Mouse (Mus musculus) thymus, postnatal 25 days (tissue): ENCODE measurements around the gene Acap2.

ENCODE experiments used
- DNase-seq: peaks from one replicate; pipeline ENCODE4 v3.0.0; 2022

Acap2 gene

DNA sequence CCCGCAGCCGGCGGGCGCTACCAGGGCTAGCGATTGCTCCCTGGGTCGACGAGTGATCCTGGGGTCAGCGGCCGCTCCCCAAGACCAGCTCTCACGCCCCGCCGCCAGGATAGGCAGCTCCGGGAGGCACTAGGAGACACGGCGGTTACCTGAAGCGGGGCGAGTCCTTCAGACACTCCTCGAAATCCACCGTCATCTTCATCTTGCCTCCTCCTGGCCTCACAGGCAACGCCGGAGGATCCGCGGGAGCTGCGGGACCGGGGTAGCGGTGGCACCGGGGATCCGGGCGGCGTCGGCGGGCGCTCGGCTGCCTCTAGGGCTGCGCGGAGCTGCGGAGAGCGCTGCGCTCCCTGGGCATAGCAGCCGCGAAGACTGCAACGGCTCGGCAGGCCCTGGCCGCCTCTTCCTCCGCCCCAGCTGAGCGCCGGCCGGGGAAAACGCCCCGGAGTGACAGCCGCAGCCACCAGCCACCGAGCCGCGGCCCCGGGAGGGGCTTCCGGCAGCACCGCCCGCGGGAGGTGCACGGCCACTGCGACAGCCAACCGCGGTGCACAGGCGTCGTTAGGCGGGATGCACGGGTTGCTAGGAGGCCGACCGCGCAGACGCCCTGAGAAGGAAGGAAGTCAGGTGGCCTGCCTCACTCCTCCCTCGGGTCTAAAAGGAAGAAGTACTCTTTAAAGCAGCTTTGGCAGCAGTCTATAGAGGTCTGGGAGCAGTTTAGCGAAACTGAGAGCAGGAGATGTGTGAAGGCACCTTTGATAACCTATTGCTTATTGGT, at the start of gene Acap2:
Gene Acap2, minus strand, starts transcription at position 456 of the 778 bp plus-strand sequence.
- DNase-seq, result peak; percentile 98

DNA sequence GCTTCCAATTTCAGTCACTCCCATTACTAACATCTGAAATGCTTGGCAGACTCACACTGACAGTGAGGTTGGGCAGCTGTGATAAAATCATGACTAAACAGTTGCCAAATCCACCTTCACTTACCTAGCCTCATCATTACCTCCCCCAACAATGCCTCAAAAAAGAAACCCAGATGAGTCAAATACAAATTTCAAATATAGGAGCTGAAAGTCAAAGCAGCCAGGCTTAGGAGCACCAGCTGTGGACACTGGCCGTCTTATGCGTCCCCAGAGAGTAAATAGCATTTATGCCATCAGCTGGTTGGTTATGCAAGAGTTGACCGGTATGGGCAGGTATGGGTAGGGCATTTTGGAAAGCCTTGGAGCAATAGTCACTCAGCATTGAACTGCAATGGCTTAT, 48.4 kb upstream of the Acap2 start:
- no peak for DNase-seq

DNA sequence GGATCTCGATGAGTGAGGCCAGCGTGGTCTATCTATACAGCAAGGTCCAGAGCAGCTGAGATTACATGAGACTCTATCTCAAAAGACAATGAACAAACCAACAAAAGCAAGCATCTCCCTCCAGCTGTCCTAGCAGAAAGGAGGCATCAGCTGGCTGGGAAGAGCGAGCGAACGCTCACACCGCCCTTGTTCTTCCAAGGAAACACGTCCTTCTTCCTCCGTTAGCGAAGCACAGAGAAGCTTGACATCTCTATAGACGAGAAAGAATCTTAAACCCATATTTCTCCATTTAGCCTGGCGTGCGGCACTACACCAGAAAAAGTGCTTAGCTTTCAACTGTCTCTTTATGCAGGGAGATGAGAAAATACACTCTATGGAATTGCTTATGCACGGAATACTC, 47.7 kb upstream of the Acap2 start:
- DNase-seq, result no peak

DNA sequence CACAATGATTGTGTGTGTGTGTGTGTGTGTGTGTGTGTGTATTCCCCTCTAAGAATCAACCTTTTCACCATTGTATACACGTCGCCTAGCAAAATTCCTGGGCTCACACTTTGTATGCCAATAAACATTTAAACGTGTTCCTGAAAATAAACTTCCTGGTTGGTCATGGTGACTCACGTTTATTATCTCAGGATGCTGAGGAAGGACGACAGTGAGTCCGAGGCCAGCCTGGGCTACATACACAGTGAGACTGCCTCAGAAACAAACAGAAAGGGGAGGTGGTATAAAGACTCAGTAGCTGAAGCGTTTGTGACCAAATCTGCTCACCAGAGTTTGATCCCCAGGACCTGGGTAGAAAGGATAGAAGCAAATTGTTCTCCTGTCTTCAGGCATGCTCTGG, 46.4 kb upstream of the Acap2 start:
- DNase-seq, result no peak

DNA sequence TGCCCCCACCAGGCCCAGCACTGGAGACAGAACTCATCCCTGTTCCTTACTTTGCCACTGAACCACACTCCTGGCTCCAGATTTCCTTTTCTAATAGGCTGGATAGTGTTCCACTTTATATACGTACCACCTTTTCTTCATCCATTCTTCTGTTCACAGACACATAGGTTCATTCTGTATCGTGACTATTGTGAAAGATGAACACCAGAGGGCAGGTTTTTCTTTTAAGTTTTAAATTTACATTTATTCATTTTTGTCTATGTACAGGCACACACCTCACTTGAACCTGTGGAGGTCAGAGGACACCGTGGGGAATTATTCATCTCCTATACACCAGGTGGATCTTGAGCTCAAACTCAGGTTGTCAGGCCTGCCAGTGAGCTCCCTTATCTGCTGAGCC, 43.0 kb upstream of the Acap2 start:
- DNase-seq, result no peak

DNA sequence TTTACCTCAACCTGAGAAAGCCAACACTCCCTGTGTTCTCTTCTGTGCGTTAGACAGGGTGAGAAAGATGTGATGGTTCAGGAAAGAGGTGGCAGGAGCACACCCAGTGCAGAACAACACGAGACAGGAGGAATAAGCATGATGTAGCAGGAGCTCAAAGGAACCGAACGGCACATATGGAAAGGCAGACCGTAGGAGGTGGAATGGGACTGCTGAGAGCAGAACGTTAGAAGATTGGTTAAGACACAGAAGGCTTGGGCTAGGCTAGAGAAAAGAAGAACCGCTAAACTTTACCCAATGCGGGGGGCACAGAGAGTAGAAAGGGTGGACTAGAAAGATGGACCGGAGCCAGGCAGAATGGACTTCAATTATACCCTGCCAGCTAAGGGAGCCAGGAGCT, 40.4 kb upstream of the Acap2 start:
- no peak for DNase-seq

DNA sequence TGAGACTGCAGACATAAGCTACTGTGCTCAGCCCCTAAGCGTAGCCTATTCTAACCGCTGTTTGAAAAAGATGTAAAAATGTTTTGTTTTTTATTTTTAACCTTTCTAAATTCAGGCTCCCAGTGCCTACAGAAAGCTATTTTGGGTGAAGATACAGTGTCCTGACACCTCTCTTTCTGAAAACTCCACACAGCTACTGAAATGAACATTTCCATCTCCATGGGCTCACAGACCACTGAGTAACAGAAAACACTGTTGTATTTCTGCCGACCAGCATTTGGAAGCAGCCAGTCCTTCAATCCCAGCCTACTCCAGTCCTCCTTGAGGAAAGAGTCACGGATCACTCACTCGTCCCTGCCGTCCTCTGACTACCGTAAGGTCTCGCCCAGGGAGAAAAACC, 39.5 kb upstream of the Acap2 start:
- DNase-seq, result no peak

DNA sequence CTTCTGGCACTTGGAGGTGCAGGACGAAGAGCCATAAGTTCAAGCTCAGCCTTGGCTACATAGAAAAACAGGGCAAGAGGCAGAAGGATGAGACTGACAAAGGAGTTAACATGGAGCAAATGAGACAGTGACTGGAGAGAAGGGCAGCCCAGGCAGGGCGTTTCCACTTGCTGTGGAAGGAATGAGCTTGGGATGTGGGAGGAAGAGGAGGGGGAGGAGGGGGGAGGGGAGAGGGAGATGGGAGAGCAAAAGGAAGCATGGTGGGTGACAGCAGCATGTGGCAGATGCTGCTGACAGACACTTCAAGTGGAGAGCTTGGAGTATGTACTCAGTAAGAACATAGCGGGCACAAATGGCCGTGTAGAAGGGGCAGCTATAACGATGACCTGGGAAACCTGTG, 37.2 kb upstream of the Acap2 start:
- DNase-seq, result no peak

DNA sequence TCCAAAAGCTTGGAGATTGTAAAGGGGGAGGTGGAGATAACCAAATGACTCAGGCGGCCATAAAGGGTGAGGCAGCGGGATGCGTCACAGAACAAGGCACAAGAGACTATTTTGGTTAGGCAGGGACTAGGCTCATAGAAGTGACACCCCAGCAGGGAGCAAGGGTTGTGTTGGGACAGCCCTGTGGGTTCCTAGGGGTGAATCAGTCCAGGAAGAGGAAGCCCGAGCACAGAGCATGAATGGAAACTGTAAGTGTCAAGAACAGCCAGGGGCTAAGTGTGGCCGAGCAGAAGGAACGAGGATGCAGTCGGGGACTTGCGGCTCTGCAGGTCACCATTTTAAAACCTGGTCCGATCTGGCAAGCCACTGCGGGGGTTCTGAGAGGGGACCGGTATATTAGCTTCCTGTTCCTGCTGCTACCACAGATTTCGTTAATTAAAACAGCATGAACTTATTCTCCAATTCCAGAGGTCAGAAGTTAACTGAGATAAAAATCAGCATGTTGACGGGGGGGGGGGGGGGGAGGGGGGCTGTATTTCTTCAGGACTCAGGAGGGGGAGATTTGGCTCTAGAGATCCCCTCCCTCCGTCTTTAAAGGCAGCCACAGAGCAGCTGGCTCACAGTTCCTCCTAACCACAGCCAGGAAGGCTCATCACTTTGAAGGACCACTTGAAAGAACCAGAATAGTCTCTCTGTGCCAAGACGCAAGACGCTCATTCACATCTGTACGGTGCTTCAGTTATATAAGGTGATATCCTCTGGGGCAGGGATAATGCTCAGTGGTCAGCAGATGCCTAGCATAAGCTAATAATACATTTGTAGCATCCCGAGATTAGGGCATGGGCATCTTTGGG, 34.6 kb upstream of the Acap2 start:
- peak; percentile 42 for DNase-seq

DNA sequence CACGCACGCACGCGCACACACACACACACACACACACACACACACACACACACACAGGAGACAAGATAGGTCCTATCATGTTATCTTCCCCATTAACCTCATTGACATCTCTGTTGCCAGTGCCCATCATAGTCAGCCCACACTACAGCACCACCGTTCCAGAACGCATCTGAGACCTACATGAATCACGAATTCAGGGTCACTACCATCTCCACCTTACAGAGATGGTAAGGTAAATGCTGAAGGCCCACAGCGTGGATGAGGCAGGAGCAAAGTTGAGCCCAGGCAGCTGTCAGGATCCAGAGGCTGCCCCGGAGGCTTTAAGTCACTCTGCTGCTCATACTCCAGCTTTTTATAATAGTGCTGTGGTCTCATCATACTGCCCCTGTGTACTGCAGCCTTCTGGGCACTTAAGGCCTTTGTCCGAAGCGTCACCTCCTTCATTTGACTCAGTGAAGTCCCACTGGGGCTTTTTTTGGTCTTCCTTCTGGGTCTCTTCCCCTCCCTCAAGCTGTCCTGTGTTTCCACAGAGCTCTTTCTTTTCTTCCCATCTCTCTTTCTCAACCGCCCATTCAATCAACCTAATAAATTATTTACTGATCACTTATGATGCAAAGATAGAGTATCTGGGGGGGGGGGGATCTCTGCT, 33.9 kb upstream of the Acap2 start:
- DNase-seq, result no peak

DNA sequence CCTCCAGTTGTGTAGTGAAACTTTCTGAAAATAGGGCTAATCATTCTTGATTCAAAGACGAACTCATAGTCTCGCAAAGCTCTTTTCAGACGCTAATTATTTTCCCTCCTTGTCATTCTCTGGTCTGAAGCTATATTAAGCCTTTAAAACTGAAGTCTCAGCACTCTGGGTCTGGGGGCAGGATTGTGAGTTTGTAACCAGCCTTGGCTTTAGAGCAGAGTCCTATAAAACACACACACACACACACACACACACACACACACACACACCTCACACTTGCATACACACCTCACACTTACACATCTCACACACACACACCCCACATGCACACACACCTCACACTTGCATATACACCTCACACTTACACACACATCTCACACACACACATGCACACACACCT, 33.3 kb upstream of the Acap2 start:
- DNase-seq, result no peak

DNA sequence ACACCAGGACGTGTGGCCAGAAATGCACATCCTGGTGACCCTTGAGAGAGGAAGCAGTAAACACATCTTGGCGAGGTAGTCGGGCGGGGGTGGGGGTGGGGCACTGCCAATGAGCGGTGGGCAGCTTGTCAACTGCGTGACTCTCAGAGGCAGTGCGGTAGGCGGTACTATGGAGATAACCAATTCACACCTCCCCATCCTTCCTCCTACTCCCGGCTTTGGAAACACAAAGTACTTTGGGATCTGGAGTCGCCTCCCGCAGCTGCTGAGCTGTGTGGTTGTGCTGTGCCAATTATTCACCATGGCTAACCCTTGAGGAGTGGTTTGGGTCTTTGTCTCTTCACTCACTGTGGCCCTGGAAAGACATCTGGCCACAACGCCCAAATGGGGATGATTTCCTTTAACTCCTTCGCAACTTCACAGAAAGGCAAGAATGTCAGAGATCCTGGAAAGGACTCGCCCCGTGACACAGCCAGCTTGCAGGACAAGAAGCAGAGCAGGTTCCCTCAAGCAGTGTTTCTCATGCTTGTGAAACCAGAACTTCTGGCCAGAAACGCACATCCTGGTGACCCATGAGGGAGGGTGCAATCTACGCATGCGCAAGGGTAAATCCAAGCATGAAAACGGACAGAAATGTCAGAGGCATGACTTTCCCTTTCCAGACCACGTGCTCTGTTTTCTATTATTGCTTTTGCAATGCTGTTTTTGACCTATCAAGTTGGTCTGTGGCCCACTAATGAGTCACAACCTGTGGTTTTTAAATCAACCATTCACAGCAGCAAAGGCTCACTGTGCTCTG, 32.7 kb upstream of the Acap2 start:
- peak; percentile 21 for DNase-seq

DNA sequence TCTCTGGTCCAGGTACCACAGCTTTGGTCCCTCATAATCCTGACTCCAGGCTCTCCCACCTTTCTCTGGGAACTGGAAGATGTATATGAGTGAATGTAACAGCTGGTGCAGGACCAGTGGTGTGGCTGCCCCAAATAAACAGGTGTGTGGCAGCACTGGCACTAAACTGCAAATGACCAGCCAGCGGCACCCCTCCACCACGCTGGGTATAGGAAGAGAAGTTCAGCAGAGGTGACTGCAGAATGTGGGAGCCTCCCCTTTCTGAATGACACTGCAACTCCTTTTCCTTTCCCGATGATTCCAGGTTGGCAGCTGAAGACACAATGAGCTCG, 32.1 kb upstream of the Acap2 start:
- DNase-seq, result no peak

DNA sequence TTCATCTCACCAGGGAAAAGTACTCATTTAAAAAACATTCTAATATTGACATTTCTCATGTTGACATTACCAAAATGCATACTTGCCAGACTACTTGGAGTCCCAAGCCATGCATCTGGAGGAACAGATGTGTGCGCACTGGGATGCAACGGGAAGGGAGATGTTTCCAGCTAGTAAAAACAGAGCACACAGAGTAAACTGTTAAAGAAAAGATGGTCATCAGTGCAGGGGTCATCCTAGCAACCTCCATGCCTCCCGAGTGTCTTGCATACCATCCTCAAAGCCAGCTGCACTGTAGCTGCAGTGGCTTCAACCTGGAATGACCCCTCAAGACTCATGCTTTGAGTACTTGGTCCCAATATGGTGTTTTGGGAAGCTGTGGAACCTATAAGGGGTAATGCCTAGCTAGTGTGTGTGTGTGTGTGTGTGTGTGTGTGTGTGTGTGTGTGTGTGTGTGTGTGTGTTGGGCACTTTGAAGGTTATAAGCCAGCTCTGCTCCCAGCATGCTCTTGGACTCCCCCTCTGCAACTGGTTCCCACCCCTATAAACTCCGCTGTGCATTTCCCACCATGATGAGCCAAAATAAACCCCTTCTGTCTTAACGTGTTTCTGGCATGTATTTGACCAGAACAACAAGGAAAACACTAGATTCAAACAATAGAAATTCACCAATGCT, 31.6 kb upstream of the Acap2 start:
- no peak for DNase-seq

DNA sequence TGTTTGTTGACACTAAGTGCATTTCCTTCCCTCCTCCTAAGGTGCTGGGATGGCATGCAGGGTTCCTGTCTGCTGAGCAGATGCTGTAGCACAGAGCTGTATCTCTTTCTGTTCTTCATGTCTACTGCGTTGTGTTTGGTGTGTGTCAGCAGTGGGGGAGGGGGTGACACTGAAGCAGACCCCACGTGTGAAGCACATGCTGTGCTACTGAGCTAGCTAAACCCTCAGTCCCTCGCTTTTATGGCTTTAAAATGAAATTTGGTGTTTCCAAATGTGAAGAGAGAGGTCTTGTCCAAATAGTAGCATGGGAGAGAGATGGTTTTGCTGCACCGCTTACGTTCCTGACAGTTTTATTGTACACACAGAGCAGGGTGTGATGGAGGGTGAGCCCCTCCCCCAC, 30.5 kb upstream of the Acap2 start:
- no peak for DNase-seq

DNA sequence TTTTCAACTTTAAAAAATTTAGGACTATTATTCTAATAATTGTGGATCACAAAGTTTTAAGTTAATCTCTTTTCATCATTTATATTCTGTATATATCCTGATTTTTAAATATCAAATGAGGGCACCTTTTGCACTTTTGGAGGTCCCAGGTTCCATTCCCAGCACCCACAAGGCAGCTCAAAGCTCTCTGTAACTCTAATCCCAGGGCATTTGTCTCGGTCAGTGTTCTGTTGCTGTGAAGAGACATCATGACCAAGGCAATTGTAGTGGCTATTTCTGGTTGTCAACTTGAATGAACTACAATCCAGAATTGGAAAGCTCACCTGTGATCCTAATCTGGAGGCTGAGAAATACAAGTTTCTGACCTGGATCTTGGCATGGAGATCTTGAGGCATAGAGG, 26.7 kb upstream of the Acap2 start:
- DNase-seq, result no peak

DNA sequence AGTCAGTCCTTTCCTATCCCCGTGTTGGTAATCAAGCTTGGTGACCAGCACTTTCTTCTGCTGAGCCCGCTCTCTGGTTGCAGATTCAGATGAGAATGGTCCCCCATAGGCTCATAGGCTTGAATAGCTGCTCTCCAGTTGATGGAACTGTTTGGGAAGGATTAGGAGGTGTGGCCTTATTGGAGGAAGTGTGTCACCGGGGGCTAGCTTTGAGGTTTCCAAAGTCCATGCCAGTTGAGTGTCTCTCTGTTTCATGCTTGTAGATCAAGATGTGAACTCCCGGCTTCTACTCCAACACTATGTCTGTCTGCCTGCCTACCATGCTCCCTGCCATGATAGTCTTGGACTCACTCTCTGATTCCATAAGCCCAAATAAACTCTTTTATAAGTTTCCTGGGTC, 14.2 kb upstream of the Acap2 start:
- no peak for DNase-seq

DNA sequence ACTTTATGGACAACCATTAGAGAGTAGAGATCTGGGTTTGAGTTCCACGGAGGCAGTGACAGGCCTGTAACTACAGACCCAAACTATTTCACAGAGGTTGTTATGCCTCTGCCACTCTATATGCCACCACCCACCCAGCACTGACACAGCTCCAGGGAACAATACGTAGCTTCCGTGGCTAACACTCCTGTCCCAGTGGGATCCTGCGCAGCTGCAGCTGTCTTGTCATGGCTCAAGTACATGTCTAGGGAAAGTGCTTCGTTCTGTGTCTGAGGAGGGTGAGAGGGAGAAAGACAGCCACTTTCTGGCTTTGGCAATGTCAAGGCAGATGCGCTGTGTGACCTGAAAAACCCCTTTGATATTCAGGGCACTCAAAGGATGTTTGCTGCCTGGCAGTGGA, 12.4 kb upstream of the Acap2 start:
- DNase-seq, result no peak

DNA sequence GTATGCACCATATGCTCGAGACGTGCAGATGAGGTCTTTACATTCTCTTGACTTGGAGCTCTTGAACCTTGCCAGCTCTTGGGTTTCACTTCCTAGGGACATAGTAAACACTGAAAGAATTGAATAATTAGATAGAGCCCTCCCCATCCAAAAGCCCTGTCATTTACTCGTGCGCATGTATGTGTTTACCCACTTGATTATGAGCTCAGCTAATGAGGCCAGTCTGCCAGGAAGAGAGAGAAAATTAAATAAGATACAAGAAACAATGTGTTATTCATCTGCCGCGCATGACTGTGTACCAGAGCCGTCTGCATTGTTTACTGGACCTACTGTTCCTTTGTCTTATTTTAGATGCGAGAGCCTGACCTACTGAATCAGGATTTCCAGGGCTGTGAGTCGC, 10.5 kb upstream of the Acap2 start:
- no peak for DNase-seq

DNA sequence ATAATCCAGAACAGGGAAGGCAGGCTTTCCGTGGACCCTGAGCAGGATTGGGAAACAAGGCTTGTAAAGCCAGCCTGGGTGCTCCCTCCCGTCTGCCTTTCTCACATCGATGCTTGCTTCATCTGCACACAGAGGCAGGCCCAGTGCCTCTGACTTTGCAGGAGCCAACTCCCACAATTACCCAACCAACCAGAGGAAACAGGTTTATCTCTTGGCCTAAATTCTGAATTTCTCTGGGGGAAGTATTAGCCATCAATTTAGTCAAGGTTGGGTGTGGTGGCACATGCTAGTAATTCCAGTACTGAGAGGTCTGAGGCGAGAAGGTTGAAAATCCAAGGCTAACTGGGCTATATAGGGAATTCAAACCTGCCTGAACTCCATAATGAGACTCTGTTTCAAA, 9.4 kb upstream of the Acap2 start:
- no peak for DNase-seq

DNA sequence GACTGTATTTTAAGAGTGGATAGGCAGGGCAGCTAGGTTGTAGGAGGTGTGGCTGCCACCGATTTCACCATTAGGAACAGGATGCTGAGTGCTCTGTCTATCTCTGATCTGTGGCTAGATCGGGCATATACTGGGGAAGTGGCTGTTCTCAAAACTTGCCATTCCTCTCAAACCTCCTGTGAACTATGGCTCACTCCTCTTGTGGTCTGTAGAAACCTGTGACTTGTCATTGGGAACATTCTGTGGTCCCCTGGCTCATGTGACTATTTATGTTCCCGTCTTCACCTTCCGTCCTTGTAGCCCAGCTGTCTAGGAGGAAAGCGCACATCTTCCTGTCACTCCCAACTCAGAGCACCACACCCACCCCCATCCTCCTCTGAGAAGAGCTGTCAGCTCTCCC, 8.9 kb upstream of the Acap2 start:
- no peak for DNase-seq

DNA sequence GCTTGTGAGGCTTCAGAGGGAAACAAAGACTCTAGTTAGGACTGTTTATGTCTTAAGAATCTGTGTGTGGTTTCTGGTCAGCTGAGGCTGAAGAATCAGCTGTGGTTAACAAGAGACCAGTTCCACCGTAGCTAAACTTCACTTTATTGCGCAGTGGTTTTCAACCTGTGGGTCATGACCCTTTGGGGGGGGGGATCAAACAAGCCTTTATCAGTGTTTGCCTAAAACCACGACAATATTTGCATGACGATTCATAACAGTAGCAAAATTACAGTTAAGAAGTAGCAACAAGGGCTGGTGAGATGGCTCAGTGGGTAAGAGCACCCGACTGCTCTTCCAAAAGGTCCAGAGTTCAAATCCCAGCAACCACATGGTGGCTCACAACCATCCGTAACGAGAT, 4.7 kb upstream of the Acap2 start:
- DNase-seq, result no peak

DNA sequence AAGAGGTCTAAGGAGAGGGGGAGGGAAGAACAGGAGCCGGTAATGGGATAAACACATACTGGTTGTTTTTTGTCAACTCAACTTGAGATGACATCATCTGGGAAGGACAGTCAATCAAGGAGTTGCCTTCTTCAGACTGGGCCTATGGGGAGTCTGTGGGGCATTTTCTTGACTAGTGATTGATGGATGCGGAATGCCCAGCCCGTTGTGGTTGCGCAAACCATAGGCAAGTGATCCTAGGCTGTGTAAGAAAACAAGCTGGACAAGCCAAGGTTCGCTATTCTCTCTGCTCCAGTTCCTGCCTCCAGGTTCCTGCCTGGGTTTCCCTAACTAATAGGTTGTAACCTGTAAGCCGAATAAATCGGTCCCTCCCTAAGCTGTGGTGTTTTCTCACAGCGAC, 4.1 kb upstream of the Acap2 start:
- no peak for DNase-seq
